Comparison of ENCODE assay signal across 8 mouse cellular contexts in genomic region chr11:32552401-32553090, GRCm38 (mm10). TPM values are rescaled to one million over a fixed set of nuclear protein-coding genes. Genes with fewer than 3 reads are reported as not detected.
A peak's percentile ranks its signal among the peaks of the same experiment; 100 is the strongest.
DNase-seq lines count a peak whose midpoint lies in the region; ATAC-seq and TF ChIP-seq lines count a peak whose summit lies in the region.

No protein-coding gene starts in this region.

- no peak for TF ChIP-seq CTCF in bone marrow, adult 2 months (IDR thresholded peaks at IDR 0.05; ENCODE audit: control insufficient read depth, insufficient read depth, low read length)

- no peaks in the 10 kb centered on the region for H3K36me3 ChIP-seq in heart, embryonic 11.5 days (ENCODE audit: control insufficient read depth, insufficient read depth, low read length)
- no peaks in the 10 kb centered on the region for H3K36me3 ChIP-seq in intestine, embryonic 15.5 days
- no peaks in the 10 kb centered on the region for H3K36me3 ChIP-seq in lung, embryonic 15.5 days

- H3K9ac ChIP-seq in heart, embryonic 11.5 days (ENCODE audit: low read depth, low read length): no peak overlapping the region
- H3K9ac ChIP-seq in intestine, embryonic 15.5 days: no peak overlapping the region; the same call in 1 of the 2 replicates
- no peak overlapping the region for H3K9ac ChIP-seq in lung, embryonic 15.5 days

- H3K4me1 ChIP-seq in heart, embryonic 11.5 days (ENCODE audit: control insufficient read depth, insufficient read depth, low read length): peaks cover 30% of the 10 kb centered on the region
- peaks cover 18% of the 10 kb centered on the region for H3K4me1 ChIP-seq in bone marrow, adult 2 months (ENCODE audit: control insufficient read depth, insufficient read depth, low read length)
- H3K4me1 ChIP-seq in intestine, embryonic 15.5 days (replicated peaks): peaks cover 38% of the 10 kb centered on the region
- H3K4me1 ChIP-seq in lung, embryonic 15.5 days: peaks cover 47% of the 10 kb centered on the region

- TF ChIP-seq POLR2A in bone marrow, adult 2 months (IDR thresholded peaks at IDR 0.05; ENCODE audit: borderline replicate concordance, control insufficient read depth, low read depth, low read length): no peak

- H3K4me2 ChIP-seq in heart, embryonic 11.5 days: no peak overlapping the region; the same call in 1 of the 2 replicates
- H3K4me2 ChIP-seq in intestine, embryonic 15.5 days (replicated peaks): no peak overlapping the region
- no peak overlapping the region for H3K4me2 ChIP-seq in lung, embryonic 15.5 days

- H3K9me3 ChIP-seq in heart, embryonic 11.5 days (replicated peaks; ENCODE audit: control insufficient read depth, low read length): no peaks in the 10 kb centered on the region
- no peaks in the 10 kb centered on the region for H3K9me3 ChIP-seq in intestine, embryonic 15.5 days
- no peaks in the 10 kb centered on the region for H3K9me3 ChIP-seq in lung, embryonic 15.5 days

- no peak overlapping the region for H3K27ac ChIP-seq in heart, embryonic 11.5 days (ENCODE audit: low read depth, low read length)
- H3K27ac ChIP-seq in bone marrow, adult 2 months (ENCODE audit: control insufficient read depth, insufficient read depth, low read depth, low read length, poor library complexity): peak overlapping the region; percentile 92
- peak overlapping the region; percentile 56 for H3K27ac ChIP-seq in intestine, embryonic 15.5 days
- peak overlapping the region; percentile 62 for H3K27ac ChIP-seq in lung, embryonic 15.5 days

- no peak overlapping the region for H3K4me3 ChIP-seq in heart, embryonic 11.5 days (ENCODE audit: low read depth, low read length)
- H3K4me3 ChIP-seq in bone marrow, adult 2 months (replicated peaks; ENCODE audit: control insufficient read depth, low read depth, low read length): no peak overlapping the region
- H3K4me3 ChIP-seq in intestine, embryonic 15.5 days (replicated peaks): no peak overlapping the region
- H3K4me3 ChIP-seq in lung, embryonic 15.5 days: no peak overlapping the region

- H3K27me3 ChIP-seq in heart, embryonic 11.5 days (ENCODE audit: control insufficient read depth, insufficient read depth, low read length): no peaks in the 10 kb centered on the region
- H3K27me3 ChIP-seq in intestine, embryonic 15.5 days (replicated peaks): no peaks in the 10 kb centered on the region
- H3K27me3 ChIP-seq in lung, embryonic 15.5 days: no peaks in the 10 kb centered on the region

- DNase-seq in heart, adult 11 months: peak; percentile 97
- no peak for DNase-seq in gastrocnemius, postnatal 14 days
- DNase-seq in testis, postnatal 10 days (ENCODE audit: low spot score): no peak
- no peak for DNase-seq in c-Kit-positive CD71-positive TER-119-positive erythroid progenitor cells, embryonic 14.5 days (ENCODE audit: low spot score)

- 58% methylated on average over 13 of the region's 13 CpGs for WGBS in heart, embryonic 11.5 days (ENCODE audit: insufficient replicate concordance)
- 66% methylated on average over 13 of the region's 13 CpGs for WGBS in bone marrow, adult 2 months
- 57% methylated on average over 13 of the region's 13 CpGs for WGBS in intestine, embryonic 15.5 days
- 40% methylated on average over 13 of the region's 13 CpGs for WGBS in lung, embryonic 15.5 days

- intact Hi-C loops in gastrocnemius, postnatal 14 days (cut with DNase I; ENCODE audit: low total_unique reads): no loop called here

- no peak for ATAC-seq in heart, embryonic 11.5 days (replicated peaks; ENCODE audit: insufficient number of reproducible peaks, low FRiP score, low TSS enrichment)
- peak; percentile 9; the same call in 1 of the 2 replicates for ATAC-seq in intestine, embryonic 15.5 days
- peak; percentile 53 for ATAC-seq in lung, embryonic 15.5 days (ENCODE audit: borderline replicate concordance, extremely low read depth, low FRiP score, low TSS enrichment)

RNA-seq across cellular contexts. Expression of gene Stk10, which starts 19.4 kb away (rescaled TPM):
- 1.6 TPM in 2 replicates for polyA plus RNA-seq in heart, embryonic 11.5 days (2014; fragmentation: Nextera tagmentation; extraction: Ambion mirVana)
- polyA plus RNA-seq in bone marrow, adult 2 months (2011; ENCODE audit: insufficient read depth, insufficient read length, low replicate concordance, missing spikeins): 17.6 and 23.9 TPM in 2 replicates
- 3.6 and 4.3 TPM in 2 replicates for polyA plus RNA-seq in intestine, embryonic 15.5 days (2015; fragmentation: Nextera tagmentation; extraction: Ambion mirVana)
- polyA plus RNA-seq in lung, embryonic 15.5 days (2015; fragmentation: Nextera tagmentation; extraction: Ambion mirVana): 1.9 and 2.9 TPM in 2 replicates
- 1 to 10 TPM; 4.9 to 6.9 TPM for total RNA-seq in gastrocnemius, postnatal 14 days (2021)

RNA-seq across cellular contexts. Expression of gene Efcab9, which starts 20.7 kb away (rescaled TPM):
- polyA plus RNA-seq in heart, embryonic 11.5 days (2014; fragmentation: Nextera tagmentation; extraction: Ambion mirVana): 0.27 and 0.59 TPM in 2 replicates
- polyA plus RNA-seq in bone marrow, adult 2 months (2011; ENCODE audit: insufficient read depth, insufficient read length, low replicate concordance, missing spikeins): not detected in 2 replicates
- 0.35 and 0.64 TPM in 2 replicates for polyA plus RNA-seq in intestine, embryonic 15.5 days (2015; fragmentation: Nextera tagmentation; extraction: Ambion mirVana)
- 0.58 and 0.81 TPM in 2 replicates for polyA plus RNA-seq in lung, embryonic 15.5 days (2015; fragmentation: Nextera tagmentation; extraction: Ambion mirVana)
- under 1 TPM; 0.47 to 0.70 TPM for total RNA-seq in gastrocnemius, postnatal 14 days (2021)
